Mouse (Mus musculus) CH12.LX (cell line): ENCODE results near the gene Vmn1r25. TPM values are rescaled to one million over a fixed set of nuclear protein-coding genes. Genes with fewer than 3 reads are reported as not detected.

ENCODE experiments used
- polyA plus RNA-seq: library from polyadenylated mRNA; unstranded; fragments of >175 nt; gene quantifications from 2 replicates; pipeline ENCODE4 v1.2.1, GENCODE M21; 2012; ENCODE audit warnings: low read depth; ENCODE audit not compliant: insufficient read length
- total RNA-seq, 2 experiments: library from RNA; depleted of rRNA; stranded (reverse); fragments of 300-350 nt in 1 of 2; fragments of >200 nt in 1 of 2; gene quantifications; 2 replicates each; pipeline ENCODE4 v1.2.3; 2012 to 2014

Gene Vmn1r25
- total and polyA plus RNA-seq, 3 experiments = not detected

Other genes with a start within 250 kb of the Vmn1r25 start
- not detected in 2 replicates for gene Vopp1, start 155.7 kb downstream of the Vmn1r25 start, total RNA-seq (2012; rRNA removed)
- gene Vopp1, start 155.7 kb downstream of the Vmn1r25 start, total RNA-seq (2014; rRNA removed) = not detected in 2 replicates
- gene Vopp1, start 155.7 kb downstream of the Vmn1r25 start, polyA plus RNA-seq = 0.10 TPM in 1 of 2 replicates, not detected in the other
- gene Vmn1r21, start 130.5 kb downstream of the Vmn1r25 start, total RNA-seq (2012; rRNA removed) = not detected in 2 replicates
- gene Vmn1r21, start 130.5 kb downstream of the Vmn1r25 start, total RNA-seq (2014; rRNA removed) = not detected in 2 replicates
- not detected in 2 replicates for gene Vmn1r21, start 130.5 kb downstream of the Vmn1r25 start, polyA plus RNA-seq
- gene Vmn1r22, start 72.8 kb downstream of the Vmn1r25 start, total RNA-seq (2012; rRNA removed) = not detected in 2 replicates
- not detected in 2 replicates for gene Vmn1r22, start 72.8 kb downstream of the Vmn1r25 start, total RNA-seq (2014; rRNA removed)
- gene Vmn1r22, start 72.8 kb downstream of the Vmn1r25 start, polyA plus RNA-seq = not detected in 2 replicates
- gene Vmn1r23, start 54.0 kb downstream of the Vmn1r25 start, total RNA-seq (2012; rRNA removed) = not detected in 2 replicates
- gene Vmn1r23, start 54.0 kb downstream of the Vmn1r25 start, total RNA-seq (2014; rRNA removed) = not detected in 2 replicates
- gene Vmn1r23, start 54.0 kb downstream of the Vmn1r25 start, polyA plus RNA-seq = not detected in 2 replicates
- gene Vmn1r24, start 19.3 kb downstream of the Vmn1r25 start, total RNA-seq (2012; rRNA removed) = not detected in 2 replicates
- gene Vmn1r24, start 19.3 kb downstream of the Vmn1r25 start, total RNA-seq (2014; rRNA removed) = not detected in 2 replicates
- not detected in 2 replicates for gene Vmn1r24, start 19.3 kb downstream of the Vmn1r25 start, polyA plus RNA-seq
- gene Vmn1r26, start 34.3 kb upstream of the Vmn1r25 start, total RNA-seq (2012; rRNA removed) = not detected in 2 replicates
- gene Vmn1r26, start 34.3 kb upstream of the Vmn1r25 start, total RNA-seq (2014; rRNA removed) = not detected in 2 replicates
- gene Vmn1r26, start 34.3 kb upstream of the Vmn1r25 start, polyA plus RNA-seq = not detected in 2 replicates
- not detected in 2 replicates for gene Vmn1r27, start 238.0 kb upstream of the Vmn1r25 start, total RNA-seq (2012; rRNA removed)
- not detected in 2 replicates for gene Vmn1r27, start 238.0 kb upstream of the Vmn1r25 start, total RNA-seq (2014; rRNA removed)
- not detected in 2 replicates for gene Vmn1r27, start 238.0 kb upstream of the Vmn1r25 start, polyA plus RNA-seq